Mouse (Mus musculus) lung, postnatal 0 days (tissue): ENCODE measurements around the gene Prpf31.
A peak's percentile ranks its signal among the peaks of the same experiment; 100 is the strongest.

ENCODE experiments used
- CTCF ChIP-seq: IDR thresholded peaks from 2 replicates; pipeline ENCODE4 v1.5.1; 2016; ENCODE audit warnings: antibody characterized with exemption, mild to moderate bottlenecking
- EP300 ChIP-seq: IDR thresholded peaks from 2 replicates; pipeline ENCODE4 v1.6.1; 2016; ENCODE audit warnings: antibody characterized with exemption, mild to moderate bottlenecking, control low read depth

DNA sequence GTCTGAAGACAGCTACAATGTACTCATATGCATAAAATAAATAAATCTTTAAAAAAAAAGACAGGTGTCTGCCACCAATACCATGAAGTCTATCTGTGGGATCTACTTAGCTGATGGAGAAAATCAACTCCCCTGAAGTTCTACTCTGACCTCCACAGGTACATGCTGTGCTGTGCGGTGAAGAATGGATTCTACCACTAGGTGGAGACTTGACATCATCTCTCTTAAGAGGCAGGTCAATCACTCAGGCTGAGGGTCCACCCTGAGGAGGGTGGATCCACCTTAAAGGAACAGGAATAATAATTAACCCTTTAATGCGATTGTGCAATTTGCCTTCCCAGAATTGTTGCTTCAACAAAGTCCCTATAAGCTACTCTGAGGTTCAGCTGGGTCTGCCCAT, 23.0 kb upstream of the Prpf31 start:
- TF ChIP-seq CTCF (peak; percentile 62), EP300 (no peak)
